Mouse (Mus musculus): ENCODE data around the gene Cds2.

DNA sequence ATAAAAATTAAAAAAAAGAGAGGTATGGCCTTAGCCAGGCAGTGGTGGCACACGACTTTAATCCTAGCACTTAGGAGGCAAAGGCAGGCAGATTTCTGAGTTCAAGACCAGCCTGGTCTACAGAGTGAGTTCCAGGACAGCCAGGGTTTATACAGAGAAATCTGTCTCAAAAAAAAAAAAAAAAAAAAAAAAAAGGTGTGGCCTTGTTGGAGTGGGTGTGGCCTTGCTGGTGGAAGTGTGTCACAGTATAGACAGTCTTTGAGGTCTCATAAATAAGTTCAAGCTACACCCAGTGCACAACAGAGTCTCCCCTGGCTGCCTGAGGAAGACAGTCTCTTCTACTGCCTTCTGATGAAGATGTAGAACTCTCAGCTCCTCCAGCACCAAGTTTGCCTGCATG is 54.2 kb downstream of the Cds2 start:
- TF ChIP-seq CTCF (IDR thresholded peaks at IDR 0.05; ENCODE audit: low read depth, low read length) (no peak), POLR2A (IDR thresholded peaks at IDR 0.05; ENCODE audit: borderline replicate concordance, low read depth, low read length) (no peak)

Measured in bone marrow macrophage, adult 2 months (primary cell).